In the genomic region with DNA sequence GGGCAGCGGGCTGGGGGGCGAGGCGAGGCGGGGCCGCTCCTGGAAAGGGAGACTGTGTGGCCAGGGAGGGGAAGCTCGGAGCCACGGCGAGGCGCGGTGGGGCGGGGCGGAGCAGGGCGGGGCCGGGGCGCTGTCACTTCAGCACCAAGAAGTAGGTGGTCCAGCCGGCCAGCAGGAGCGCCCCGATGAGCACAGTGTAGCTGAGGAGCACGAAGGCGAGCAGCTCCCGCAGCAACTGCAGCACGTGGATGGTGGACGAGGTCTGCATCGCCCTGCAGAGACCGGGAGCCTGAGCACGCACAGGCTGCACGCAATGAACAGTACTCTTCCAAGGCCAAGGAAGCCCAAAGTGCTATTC, we compare ENCODE assay signal across 8 mouse cellular contexts. TPM values are rescaled to one million over a fixed set of nuclear protein-coding genes. Genes with fewer than 3 reads are reported as not detected.
A peak's percentile ranks its signal among the peaks of the same experiment; 100 is the strongest.
DNase-seq lines count a peak whose midpoint lies in the region; ATAC-seq and TF ChIP-seq lines count a peak whose summit lies in the region.

No protein-coding gene starts in this region.

- H3K4me2 ChIP-seq in heart, embryonic 14.5 days (ENCODE audit: low read length), result peak overlapping the region; percentile 71
- peak overlapping the region; percentile 80 for H3K4me2 ChIP-seq in forebrain, embryonic 16.5 days (ENCODE audit: low read length)
- H3K4me2 ChIP-seq in liver, embryonic 16.5 days (ENCODE audit: low read depth, low read length), result peak overlapping the region; percentile 81

- H3K27ac ChIP-seq in heart, embryonic 14.5 days (replicated peaks in 1 of 2; ENCODE audit: control insufficient read depth in 1 of 2, insufficient read depth in 1 of 2, low read depth in 2 of 2, low read length in 2 of 2), result no peak overlapping the region
- no peak overlapping the region; the same call in 1 of the 2 replicates for H3K27ac ChIP-seq in MEL (ENCODE audit: control insufficient read depth, low read depth, low read length)
- peak overlapping the region; percentile 74 for H3K27ac ChIP-seq in forebrain, embryonic 16.5 days (ENCODE audit: low read length)
- peak overlapping the region; percentile 55; the same call in 1 of the 2 replicates for H3K27ac ChIP-seq in liver, embryonic 16.5 days (ENCODE audit: low read length)

- H3K9ac ChIP-seq in heart, embryonic 14.5 days (ENCODE audit: low read length), result 0 out of 2 replicates have a peak overlapping the region, but pooled peaks have one; percentile 86
- peak overlapping the region; percentile 60 for H3K9ac ChIP-seq in MEL (ENCODE audit: control insufficient read depth, low read depth, low read length, poor library complexity, severe bottlenecking)
- H3K9ac ChIP-seq in forebrain, embryonic 16.5 days (replicated peaks; ENCODE audit: low read depth, low read length), result peak overlapping the region; percentile 64
- peak overlapping the region; percentile 85 for H3K9ac ChIP-seq in liver, embryonic 16.5 days (ENCODE audit: low read depth, low read length)

- H3K36me3 ChIP-seq in heart, embryonic 14.5 days (ENCODE audit: control insufficient read depth, insufficient read depth, low read length), result peaks cover 34% of the 10 kb centered on the region
- peaks cover 0 to 4% of the 10 kb centered on the region in 2 experiments; a peak in 2 of 4 replicates for H3K36me3 ChIP-seq in MEL (ENCODE audit: control insufficient read depth in 1 of 2, insufficient read depth in 2 of 2, low read length in 2 of 2)
- peaks cover 3% of the 10 kb centered on the region; the same call in 1 of the 2 replicates for H3K36me3 ChIP-seq in forebrain, embryonic 16.5 days (ENCODE audit: control insufficient read depth, insufficient read depth)
- H3K36me3 ChIP-seq in liver, embryonic 16.5 days (ENCODE audit: control insufficient read depth, insufficient read depth), result 0 out of 2 replicates have a peak, but pooled peaks cover 2% of the 10 kb centered on the region

- peaks cover 3 to 16% of the 10 kb centered on the region in 2 experiments; a peak in 3 of 4 replicates for H3K4me1 ChIP-seq in heart, embryonic 14.5 days (ENCODE audit: control insufficient read depth in 2 of 2, insufficient read depth in 2 of 2, low read length in 2 of 2)
- H3K4me1 ChIP-seq in MEL (ENCODE audit: control insufficient read depth in 1 of 2, insufficient read depth in 2 of 2, low read length in 2 of 2), result peaks cover 3 to 10% of the 10 kb centered on the region in 2 experiments; a peak in 3 of 4 replicates
- peaks cover 22% of the 10 kb centered on the region for H3K4me1 ChIP-seq in forebrain, embryonic 16.5 days (replicated peaks; ENCODE audit: control insufficient read depth, insufficient read depth, low read length)
- H3K4me1 ChIP-seq in liver, embryonic 16.5 days (ENCODE audit: control insufficient read depth, low read depth, low read length), result peaks cover 19% of the 10 kb centered on the region

- peaks cover 6% of the 10 kb centered on the region for H3K79me2 ChIP-seq in MEL (ENCODE audit: control insufficient read depth, insufficient read depth, low read length, poor library complexity)

- DNase-seq in heart, postnatal 36 days, result no peak
- DNase-seq in MEL (ENCODE audit: low read depth, low spot score), result no peak
- DNase-seq in right cerebral cortex, postnatal 4 days, result no peak
- no peak for DNase-seq in thymus, postnatal 0 days (ENCODE audit: low spot score)
- DNase-seq in B cell, adult 2 months, result no peak

- intact Hi-C loops in heart, postnatal 36 days (cut with DNase I), result loop anchor here (5.0 kb wide), 1 partner anchor 82 kb away; no protein-coding TSS in a partner anchor

- no peaks in the 10 kb centered on the region for H3K27me3 ChIP-seq in heart, embryonic 14.5 days (ENCODE audit: control insufficient read depth, insufficient read depth, low read length)
- H3K27me3 ChIP-seq in MEL (ENCODE audit: control insufficient read depth in 1 of 2, insufficient read depth in 2 of 2, low read length in 2 of 2), result no peaks in the 10 kb centered on the region
- no peaks in the 10 kb centered on the region for H3K27me3 ChIP-seq in forebrain, embryonic 16.5 days (replicated peaks; ENCODE audit: control insufficient read depth, insufficient read depth, low read length)
- H3K27me3 ChIP-seq in liver, embryonic 16.5 days (ENCODE audit: control insufficient read depth, insufficient read depth, low read depth, low read length), result no peaks in the 10 kb centered on the region

- no peaks in the 10 kb centered on the region for H3K9me3 ChIP-seq in heart, embryonic 14.5 days (ENCODE audit: control insufficient read depth, low read length)
- no peaks in the 10 kb centered on the region for H3K9me3 ChIP-seq in MEL (replicated peaks; ENCODE audit: insufficient read depth, low read length)
- H3K9me3 ChIP-seq in forebrain, embryonic 16.5 days (ENCODE audit: control insufficient read depth, low read length), result no peaks in the 10 kb centered on the region
- no peaks in the 10 kb centered on the region for H3K9me3 ChIP-seq in liver, embryonic 16.5 days (replicated peaks; ENCODE audit: control insufficient read depth, low read length)

- no peak for TF ChIP-seq RAD21 in MEL (IDR thresholded peaks at IDR 0.05; ENCODE audit: low read depth, low read length)

- peak overlapping the region; percentile 66 to 90 for H3K4me3 ChIP-seq in heart, embryonic 14.5 days (ENCODE audit: control insufficient read depth in 1 of 2, insufficient read depth in 1 of 2, low read depth in 1 of 2, low read length in 2 of 2)
- H3K4me3 ChIP-seq in MEL (ENCODE audit: control insufficient read depth in 1 of 2, insufficient read depth in 1 of 2, low read depth in 2 of 2, low read length in 2 of 2), result peak overlapping the region; percentile 88 to 99
- H3K4me3 ChIP-seq in forebrain, embryonic 16.5 days (replicated peaks; ENCODE audit: low read length), result peak overlapping the region; percentile 92
- peak overlapping the region; percentile 86 for H3K4me3 ChIP-seq in liver, embryonic 16.5 days (ENCODE audit: low read depth, low read length)

- WGBS in heart, embryonic 14.5 days, result under 1% methylated on average over 21 of the region's 27 CpGs
- WGBS in forebrain, embryonic 16.5 days, result under 1% methylated on average over 26 of the region's 27 CpGs
- WGBS in liver, embryonic 16.5 days (ENCODE audit: insufficient replicate concordance), result under 1% methylated on average over 27 of the region's 27 CpGs

- TF ChIP-seq CTCF in MEL (IDR thresholded peaks at IDR 0.05 in 2 of 3, conservative IDR thresholded peaks at IDR 0.05 in 1 of 3; ENCODE audit: control insufficient read depth in 1 of 3, insufficient read depth in 1 of 3, low read depth in 2 of 3, low read length in 3 of 3, poor library complexity in 1 of 3, severe bottlenecking in 1 of 3), result no peak

- TF ChIP-seq POLR2A in MEL (IDR thresholded peaks at IDR 0.05; ENCODE audit: control insufficient read depth in 1 of 2, insufficient read depth in 1 of 2, low read depth in 1 of 2, low read length in 2 of 2, poor library complexity in 1 of 2), result peak in 1 of 2 experiments; percentile 5; a peak in 1 of 4 replicates

- no peak; a peak in 1 of 4 replicates for TF ChIP-seq EP300 in MEL (IDR thresholded peaks at IDR 0.05; ENCODE audit: low read depth in 1 of 2, low read length in 2 of 2)

- ATAC-seq in heart, embryonic 14.5 days (ENCODE audit: insufficient number of reproducible peaks, insufficient read depth, low FRiP score, low read depth), result peak; percentile 87
- ATAC-seq in forebrain, embryonic 16.5 days, result peak; percentile 86
- peak; percentile 90 for ATAC-seq in liver, embryonic 16.5 days (ENCODE audit: low read depth)

RNA-seq across cellular contexts. Expression of a gene that starts 0.4 kb away (rescaled TPM):
- polyA plus RNA-seq in heart, embryonic 14.5 days (2014; fragmentation: Nextera tagmentation; extraction: Ambion mirVana), result 100 and 104 TPM in 2 replicates
- 10 to 100 TPM; 63.0 to 67.5 TPM for total RNA-seq in heart, postnatal 36 days (2021)
- 46.8 and 48.9 TPM in 2 replicates for total RNA-seq in MEL (2012; rRNA removed)
- 10 to 100 TPM in 1 of 2 experiments, not detected in 1; 70.8 TPM for polyA plus RNA-seq in MEL (2012; ENCODE audit: insufficient read depth in 1 of 2, insufficient read length in 2 of 2, low read depth in 1 of 2, low replicate concordance in 2 of 2, missing spikeins in 1 of 2)
- 116 and 123 TPM in 2 replicates for polyA plus RNA-seq in forebrain, embryonic 16.5 days (2015; fragmentation: Nextera tagmentation; extraction: Ambion mirVana)
- 49.1 TPM in 2 replicates for polyA plus RNA-seq in liver, embryonic 16.5 days (2015; fragmentation: Nextera tagmentation; extraction: Ambion mirVana)
- polyA plus RNA-seq in thymus, postnatal 0 days (2015; fragmentation: Nextera tagmentation; extraction: Ambion mirVana), result 131 and 139 TPM in 2 replicates

RNA-seq across cellular contexts. Expression of a gene that starts 0.9 kb away (rescaled TPM):
- polyA plus RNA-seq in heart, embryonic 14.5 days (2014; fragmentation: Nextera tagmentation; extraction: Ambion mirVana), result 0.31 and 0.57 TPM in 2 replicates
- not detected for total RNA-seq in heart, postnatal 36 days (2021)
- total RNA-seq in MEL (2012; rRNA removed), result 0.54 TPM in 1 of 2 replicates, not detected in the other
- under 1 TPM in 1 of 2 experiments, not detected in 1; 0.53 TPM for polyA plus RNA-seq in MEL (2012; ENCODE audit: insufficient read depth in 1 of 2, insufficient read length in 2 of 2, low read depth in 1 of 2, low replicate concordance in 2 of 2, missing spikeins in 1 of 2)
- polyA plus RNA-seq in forebrain, embryonic 16.5 days (2015; fragmentation: Nextera tagmentation; extraction: Ambion mirVana), result 2.3 and 4.1 TPM in 2 replicates
- polyA plus RNA-seq in liver, embryonic 16.5 days (2015; fragmentation: Nextera tagmentation; extraction: Ambion mirVana), result 0.06 and 0.28 TPM in 2 replicates
- 0.21 TPM in 1 of 2 replicates, not detected in the other for polyA plus RNA-seq in thymus, postnatal 0 days (2015; fragmentation: Nextera tagmentation; extraction: Ambion mirVana)

RNA-seq across cellular contexts. Expression of a gene that starts 14.1 kb away (rescaled TPM):
- 0.40 and 0.41 TPM in 2 replicates for polyA plus RNA-seq in heart, embryonic 14.5 days (2014; fragmentation: Nextera tagmentation; extraction: Ambion mirVana)
- not detected for total RNA-seq in heart, postnatal 36 days (2021)
- total RNA-seq in MEL (2012; rRNA removed), result 0.23 and 0.39 TPM in 2 replicates
- polyA plus RNA-seq in MEL (2012; ENCODE audit: insufficient read depth in 1 of 2, insufficient read length in 2 of 2, low read depth in 1 of 2, low replicate concordance in 2 of 2, missing spikeins in 1 of 2), result under 1 TPM in 1 of 2 experiments, not detected in 1; 0.25 TPM
- polyA plus RNA-seq in forebrain, embryonic 16.5 days (2015; fragmentation: Nextera tagmentation; extraction: Ambion mirVana), result 1.8 and 2.5 TPM in 2 replicates
- 0.11 TPM in 1 of 2 replicates, not detected in the other for polyA plus RNA-seq in liver, embryonic 16.5 days (2015; fragmentation: Nextera tagmentation; extraction: Ambion mirVana)
- 0.42 and 0.48 TPM in 2 replicates for polyA plus RNA-seq in thymus, postnatal 0 days (2015; fragmentation: Nextera tagmentation; extraction: Ambion mirVana)

RNA-seq across cellular contexts. Expression of a gene that starts 35.1 kb away (rescaled TPM):
- not detected in 2 replicates for polyA plus RNA-seq in heart, embryonic 14.5 days (2014; fragmentation: Nextera tagmentation; extraction: Ambion mirVana)
- not detected for total RNA-seq in heart, postnatal 36 days (2021)
- total RNA-seq in MEL (2012; rRNA removed), result not detected in 2 replicates
- not detected for polyA plus RNA-seq in MEL (2012; ENCODE audit: insufficient read depth in 1 of 2, insufficient read length in 2 of 2, low read depth in 1 of 2, low replicate concordance in 2 of 2, missing spikeins in 1 of 2)
- polyA plus RNA-seq in forebrain, embryonic 16.5 days (2015; fragmentation: Nextera tagmentation; extraction: Ambion mirVana), result not detected in 2 replicates
- not detected in 2 replicates for polyA plus RNA-seq in liver, embryonic 16.5 days (2015; fragmentation: Nextera tagmentation; extraction: Ambion mirVana)
- 0.17 and 0.49 TPM in 2 replicates for polyA plus RNA-seq in thymus, postnatal 0 days (2015; fragmentation: Nextera tagmentation; extraction: Ambion mirVana)

RNA-seq across cellular contexts. Expression of a gene that starts 35.3 kb away (rescaled TPM):
- polyA plus RNA-seq in heart, embryonic 14.5 days (2014; fragmentation: Nextera tagmentation; extraction: Ambion mirVana), result not detected in 2 replicates
- not detected for total RNA-seq in heart, postnatal 36 days (2021)
- not detected in 2 replicates for total RNA-seq in MEL (2012; rRNA removed)
- polyA plus RNA-seq in MEL (2012; ENCODE audit: insufficient read depth in 1 of 2, insufficient read length in 2 of 2, low read depth in 1 of 2, low replicate concordance in 2 of 2, missing spikeins in 1 of 2), result not detected
- 0.24 and 0.43 TPM in 2 replicates for polyA plus RNA-seq in forebrain, embryonic 16.5 days (2015; fragmentation: Nextera tagmentation; extraction: Ambion mirVana)
- polyA plus RNA-seq in liver, embryonic 16.5 days (2015; fragmentation: Nextera tagmentation; extraction: Ambion mirVana), result not detected in 2 replicates
- polyA plus RNA-seq in thymus, postnatal 0 days (2015; fragmentation: Nextera tagmentation; extraction: Ambion mirVana), result 0.09 and 0.10 TPM in 2 replicates

Comparison
In these comparisons a context has a peak if more than half of its experiments do, and no peak if none do; other contexts are left out.
1. H3K27ac ChIP-seq: peak in forebrain, embryonic 16.5 days (single experiment) and liver, embryonic 16.5 days (single experiment); none in heart, embryonic 14.5 days (0 of 2) and MEL (single experiment).
2. Peak in every context shown above with its lines, with median percentiles within 50 percentile points of each other: ATAC-seq, H3K4me2 ChIP-seq, H3K4me3 ChIP-seq and H3K9ac ChIP-seq.